Mouse (Mus musculus) 3T3-L1 (cell line): ENCODE measurements around the gene Tbc1d14.

Source experiments
- DNase-seq: peaks from one replicate; pipeline ENCODE4 v3.0.0-alpha.2; 2015; ENCODE audit warnings: low read depth, low spot score

The Tbc1d14 gene

GRCm38 (mm10) chr5:36464709-36465661, 128.1 kb downstream of the Tbc1d14 start, which contains the start of gene Grpel1:
TSS of gene Grpel1 (plus strand) at chr5:36464998.
- peak; percentile 100 for DNase-seq

GRCm38 (mm10) chr5:36463391-36463790, 129.7 kb downstream of the Tbc1d14 start:
- DNase-seq = no peak

- DNase-seq = peak; percentile 77
Measured at GRCm38 (mm10) chr5:36462810-36463209, 130.3 kb downstream of the Tbc1d14 start.

- DNase-seq = peak; percentile 90
Measured at GRCm38 (mm10) chr5:36461231-36461630, 131.8 kb downstream of the Tbc1d14 start.

- DNase-seq = peak; percentile 52
Measured at GRCm38 (mm10) chr5:36460712-36461111, 132.4 kb downstream of the Tbc1d14 start.

GRCm38 (mm10) chr5:36458926-36459325, 134.2 kb downstream of the Tbc1d14 start:
- peak; percentile 75 for DNase-seq

GRCm38 (mm10) chr5:36457706-36458105, 135.4 kb downstream of the Tbc1d14 start:
- DNase-seq = peak; percentile 75

GRCm38 (mm10) chr5:36452821-36453220, 140.3 kb downstream of the Tbc1d14 start:
- no peak for DNase-seq

- DNase-seq = no peak
Measured at GRCm38 (mm10) chr5:36451872-36452389, 141.1 kb downstream of the Tbc1d14 start.

GRCm38 (mm10) chr5:36451119-36451518, 142.0 kb downstream of the Tbc1d14 start:
- no peak for DNase-seq

GRCm38 (mm10) chr5:36449710-36450358, 143.2 kb downstream of the Tbc1d14 start:
- no peak for DNase-seq

- no peak for DNase-seq
Measured at GRCm38 (mm10) chr5:36447872-36448271, 145.2 kb downstream of the Tbc1d14 start.

GRCm38 (mm10) chr5:36446166-36446890, 146.7 kb downstream of the Tbc1d14 start:
- DNase-seq = no peak

- no peak for DNase-seq
Measured at GRCm38 (mm10) chr5:36445028-36445427, 148.0 kb downstream of the Tbc1d14 start.

GRCm38 (mm10) chr5:36444611-36445010, 148.5 kb downstream of the Tbc1d14 start:
- no peak for DNase-seq

GRCm38 (mm10) chr5:36440741-36441140, 152.3 kb downstream of the Tbc1d14 start:
- DNase-seq = no peak
